In the genomic region with DNA sequence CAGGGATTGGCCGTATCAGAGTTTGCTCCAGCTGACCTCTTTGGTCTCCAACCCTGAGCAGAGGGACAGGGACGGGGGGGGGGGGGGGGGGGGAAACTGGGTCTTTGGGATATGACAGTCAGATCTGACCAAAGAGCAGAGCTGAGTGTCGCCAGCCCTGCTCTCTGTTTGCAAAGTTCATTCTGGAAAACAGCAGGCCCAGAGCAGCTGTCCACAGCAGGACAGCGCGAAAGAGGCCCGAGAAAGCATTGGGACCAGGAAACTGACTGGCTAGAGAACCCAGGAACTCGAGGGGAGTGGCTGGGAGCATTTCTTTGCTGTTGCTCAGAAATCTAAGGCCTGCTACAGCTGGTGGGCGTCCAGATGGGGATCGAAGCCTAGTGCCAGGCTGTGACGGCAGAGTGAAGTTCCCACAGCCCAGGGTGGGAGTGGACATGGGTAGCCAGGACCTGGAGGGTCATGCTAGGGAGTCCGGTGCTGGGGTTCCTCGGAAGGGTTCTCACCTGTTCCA, we compare ENCODE assay signal across 8 mouse cellular contexts. TPM values are rescaled to one million over a fixed set of nuclear protein-coding genes. Genes with fewer than 3 reads are reported as not detected.
DNase-seq lines count a peak whose midpoint lies in the region; ATAC-seq and TF ChIP-seq lines count a peak whose summit lies in the region.

No protein-coding gene starts in this region.

- H3K36me3 ChIP-seq in embryonic facial prominence, embryonic 14.5 days (ENCODE audit: control insufficient read depth, insufficient read depth, low read length): no peaks in the 10 kb centered on the region
- no peaks in the 10 kb centered on the region for H3K36me3 ChIP-seq in hindbrain, embryonic 11.5 days (ENCODE audit: control insufficient read depth, insufficient read depth, low read length)
- H3K36me3 ChIP-seq in limb, embryonic 14.5 days (ENCODE audit: control insufficient read depth, insufficient read depth, low read length): no peaks in the 10 kb centered on the region
- H3K36me3 ChIP-seq in midbrain, embryonic 15.5 days (replicated peaks): no peaks in the 10 kb centered on the region

- intact Hi-C loops in left cerebral cortex, adult 2 months (cut with DNase I): loop anchor here (2.0 kb wide), 1 partner anchor 50 kb away; no protein-coding TSS in a partner anchor

- peaks cover 18% of the 10 kb centered on the region for H3K27me3 ChIP-seq in embryonic facial prominence, embryonic 14.5 days (replicated peaks; ENCODE audit: control insufficient read depth, insufficient read depth, low read length)
- H3K27me3 ChIP-seq in hindbrain, embryonic 11.5 days (ENCODE audit: control insufficient read depth, insufficient read depth, low read length): peaks cover 12% of the 10 kb centered on the region
- H3K27me3 ChIP-seq in limb, embryonic 14.5 days (ENCODE audit: control insufficient read depth, insufficient read depth, low read length): peaks cover 8% of the 10 kb centered on the region
- peaks cover 6% of the 10 kb centered on the region for H3K27me3 ChIP-seq in midbrain, embryonic 15.5 days (replicated peaks)

- no peak for TF ChIP-seq CTCF in left cerebral cortex, adult 2 months (IDR thresholded peaks at IDR 0.05)

- H3K4me2 ChIP-seq in embryonic facial prominence, embryonic 14.5 days (ENCODE audit: low read depth, low read length): peak overlapping the region; percentile 98
- H3K4me2 ChIP-seq in hindbrain, embryonic 11.5 days (replicated peaks; ENCODE audit: low read depth, low read length): peak overlapping the region; percentile 98
- peak overlapping the region; percentile 65 for H3K4me2 ChIP-seq in limb, embryonic 14.5 days (replicated peaks; ENCODE audit: low read depth, low read length, severe bottlenecking)
- peak overlapping the region; percentile 83 for H3K4me2 ChIP-seq in midbrain, embryonic 15.5 days

- DNase-seq in left cerebral cortex, adult 2 months (ENCODE audit: extremely low spot score in 1 of 2, low spot score in 2 of 2): no peak
- DNase-seq in left cerebral cortex, adult 11 months (ENCODE audit: low spot score): no peak
- no peak for DNase-seq in embryonic facial prominence, embryonic 14.5 days (ENCODE audit: low spot score)
- peak; percentile 24 for DNase-seq in hindbrain, embryonic 11.5 days (ENCODE audit: low spot score)
- peak; percentile 31 for DNase-seq in limb, embryonic 14.5 days (ENCODE audit: low spot score)
- no peak for DNase-seq in cerebellum, adult 9-11 months
- no peak for DNase-seq in adrenal gland, postnatal 25 days

- peak; percentile 34; the same call in 1 of the 2 replicates for ATAC-seq in embryonic facial prominence, embryonic 14.5 days (ENCODE audit: low read depth)
- peak; percentile 58 for ATAC-seq in hindbrain, embryonic 11.5 days (ENCODE audit: low FRiP score)
- ATAC-seq in limb, embryonic 14.5 days (ENCODE audit: low FRiP score, low read depth): peak; percentile 34; the same call in 1 of the 2 replicates
- ATAC-seq in midbrain, embryonic 15.5 days (replicated peaks): no peak

- H3K27ac ChIP-seq in left cerebral cortex, adult 2 months: peak overlapping the region; percentile 88
- no peak overlapping the region; the same call in 1 of the 2 replicates for H3K27ac ChIP-seq in embryonic facial prominence, embryonic 14.5 days (replicated peaks; ENCODE audit: low read depth, low read length)
- H3K27ac ChIP-seq in hindbrain, embryonic 11.5 days (ENCODE audit: low read depth, low read length): no peak overlapping the region
- H3K27ac ChIP-seq in limb, embryonic 14.5 days (replicated peaks; ENCODE audit: low read depth, low read length): no peak overlapping the region
- no peak overlapping the region for H3K27ac ChIP-seq in midbrain, embryonic 15.5 days

- 15% methylated on average over 12 of the region's 12 CpGs for WGBS in embryonic facial prominence, embryonic 14.5 days
- WGBS in hindbrain, embryonic 11.5 days: 10% methylated on average over 11 of the region's 12 CpGs
- 14% methylated on average over 12 of the region's 12 CpGs for whole genome bisulfite sequencing in limb, embryonic 14.5 days
- WGBS in midbrain, embryonic 15.5 days: 16% methylated on average over 12 of the region's 12 CpGs

- no peak for TF ChIP-seq POLR2A in limb, embryonic 14.5 days (IDR thresholded peaks at IDR 0.05; ENCODE audit: borderline replicate concordance, extremely low read depth, insufficient read depth, insufficient read length)

- H3K4me1 ChIP-seq in embryonic facial prominence, embryonic 14.5 days (ENCODE audit: control insufficient read depth, insufficient read depth, low read length): peaks cover 18% of the 10 kb centered on the region; the same call in 1 of the 2 replicates
- peaks cover 5% of the 10 kb centered on the region for H3K4me1 ChIP-seq in hindbrain, embryonic 11.5 days (replicated peaks; ENCODE audit: control insufficient read depth, insufficient read depth, low read length)
- H3K4me1 ChIP-seq in limb, embryonic 14.5 days (ENCODE audit: control insufficient read depth, insufficient read depth, low read length): peaks cover 16% of the 10 kb centered on the region
- peaks cover 17% of the 10 kb centered on the region for H3K4me1 ChIP-seq in midbrain, embryonic 15.5 days

- H3K9me3 ChIP-seq in embryonic facial prominence, embryonic 14.5 days (ENCODE audit: control insufficient read depth, low read length): no peaks in the 10 kb centered on the region
- H3K9me3 ChIP-seq in hindbrain, embryonic 11.5 days (ENCODE audit: control insufficient read depth, low read length): no peaks in the 10 kb centered on the region
- H3K9me3 ChIP-seq in limb, embryonic 14.5 days (ENCODE audit: control insufficient read depth, low read length): no peaks in the 10 kb centered on the region
- H3K9me3 ChIP-seq in midbrain, embryonic 15.5 days: no peaks in the 10 kb centered on the region

- peak overlapping the region; percentile 65 for H3K9ac ChIP-seq in embryonic facial prominence, embryonic 14.5 days (ENCODE audit: low read depth, low read length)
- H3K9ac ChIP-seq in hindbrain, embryonic 11.5 days (ENCODE audit: low read depth, low read length): peak overlapping the region; percentile 28
- H3K9ac ChIP-seq in limb, embryonic 14.5 days (ENCODE audit: low read depth, low read length, severe bottlenecking): peak overlapping the region; percentile 44
- H3K9ac ChIP-seq in midbrain, embryonic 15.5 days: 0 out of 2 replicates have a peak overlapping the region, but pooled peaks have one; percentile 35

- H3K4me3 ChIP-seq in left cerebral cortex, adult 2 months: peak overlapping the region; percentile 66
- peak overlapping the region; percentile 55 for H3K4me3 ChIP-seq in embryonic facial prominence, embryonic 14.5 days (ENCODE audit: low read depth, low read length)
- peak overlapping the region; percentile 48 for H3K4me3 ChIP-seq in hindbrain, embryonic 11.5 days (ENCODE audit: low read depth, low read length)
- peak overlapping the region; percentile 42 for H3K4me3 ChIP-seq in limb, embryonic 14.5 days (replicated peaks; ENCODE audit: low read length)
- peak overlapping the region; percentile 45 for H3K4me3 ChIP-seq in midbrain, embryonic 15.5 days

RNA-seq across cellular contexts. Expression of gene Fam20a, which starts 1.2 kb away (rescaled TPM):
- 10 to 100 TPM; 14.7 to 17.8 TPM for total RNA-seq in left cerebral cortex, adult 2 months (2021)
- 6.2 and 7.3 TPM in 2 replicates for polyA plus RNA-seq in embryonic facial prominence, embryonic 14.5 days (2014; fragmentation: Nextera tagmentation; extraction: Ambion mirVana)
- 1.9 and 3.0 TPM in 2 replicates for polyA plus RNA-seq in hindbrain, embryonic 11.5 days (2014; fragmentation: Nextera tagmentation; extraction: Ambion mirVana)
- polyA plus RNA-seq in limb, embryonic 14.5 days (2012; rRNA removed): 9.4 and 12.4 TPM in 2 replicates
- polyA plus RNA-seq in limb, embryonic 14.5 days (2014; fragmentation: Nextera tagmentation; extraction: Ambion mirVana): 6.4 and 6.9 TPM in 2 replicates
- polyA plus RNA-seq in midbrain, embryonic 15.5 days (2015; fragmentation: Nextera tagmentation; extraction: Ambion mirVana): 4.1 and 4.3 TPM in 2 replicates
- total RNA-seq in adrenal gland, postnatal 25 days (2021): 3.4 and 3.7 TPM in 2 replicates

Comparison
In these comparisons a context has a peak if more than half of its experiments do, and no peak if none do; other contexts are left out.
1. DNase-seq: peak in hindbrain, embryonic 11.5 days (single experiment) and limb, embryonic 14.5 days (single experiment); none in left cerebral cortex, adult 2 months (0 of 2), left cerebral cortex, adult 11 months (single experiment), embryonic facial prominence, embryonic 14.5 days (single experiment), cerebellum, adult 9-11 months (single experiment) and adrenal gland, postnatal 25 days (single experiment).
2. Peak in every context shown above with its lines, with median percentiles within 50 percentile points of each other: H3K4me3 ChIP-seq, H3K4me2 ChIP-seq and H3K9ac ChIP-seq.